Mouse (Mus musculus) midbrain, embryonic 14.5 days (tissue): Measurements from ENCODE around the gene Olfr959. TPM values are rescaled to one million over a fixed set of nuclear protein-coding genes. Genes with fewer than 3 reads are reported as not detected.

ENCODE experiments used
- ATAC-seq: fragments of 200-750 bp; cut with Nextera tagmentation; 2 replicates; pipeline ENCODE4 v1.8.0; 2017; ENCODE audit warnings: moderate number of reproducible peaks, moderate library complexity; ENCODE audit not compliant: low FRiP score, low TSS enrichment
- DNase-seq: peaks from one replicate; pipeline ENCODE4 v3.0.0-alpha.2; 2015
- H3K27ac ChIP-seq: fragments of 300-500 bp; sonication (generic); replicated peaks from 2 replicates; pipeline ENCODE4 v1.5.1; 2014; ENCODE audit warnings: mild to moderate bottlenecking, low read depth, low read length, moderate library complexity
- H3K27me3 ChIP-seq: fragments of 300-500 bp; sonication (generic); 2 replicates; pipeline ENCODE4 v1.6.1; 2014; ENCODE audit warnings: low read length, control low read depth, mixed read lengths; ENCODE audit not compliant: control insufficient read depth, insufficient read depth
- H3K36me3 ChIP-seq: fragments of 300-500 bp; sonication (generic); 2 replicates; pipeline ENCODE4 v1.6.1; 2014; ENCODE audit warnings: low read length, control low read depth; ENCODE audit not compliant: control insufficient read depth, insufficient read depth
- H3K4me1 ChIP-seq: fragments of 300-500 bp; sonication (generic); 2 replicates; pipeline ENCODE4 v1.6.1; 2014; ENCODE audit warnings: mild to moderate bottlenecking, antibody characterized with exemption, low read length, control low read depth; ENCODE audit not compliant: control insufficient read depth, insufficient read depth
- H3K4me2 ChIP-seq: fragments of 300-500 bp; sonication (generic); 2 replicates; pipeline ENCODE4 v1.6.1; 2014; ENCODE audit warnings: mild to moderate bottlenecking, low read length, moderate library complexity
- H3K4me3 ChIP-seq: fragments of 300-500 bp; sonication (generic); replicated peaks from 2 replicates; pipeline ENCODE4 v1.5.1; 2014; ENCODE audit warnings: low read depth, low read length
- H3K9ac ChIP-seq: fragments of 300-500 bp; sonication (generic); replicated peaks from 2 replicates; pipeline ENCODE4 v1.6.1; 2014; ENCODE audit warnings: mild to moderate bottlenecking, low read length, moderate library complexity
- H3K9me3 ChIP-seq: fragments of 300-500 bp; sonication (generic); 2 replicates; pipeline ENCODE4 v1.6.1; 2016; ENCODE audit warnings: low read length, control low read depth, mixed read lengths; ENCODE audit not compliant: control insufficient read depth
- WGBS: fragments of 180-500 bp; shearing (Covaris S2); extraction: QIAGEN DNeasy Blood & Tissue Kit; methylation state at CpG from one replicate; pipeline ENCODE4 v1.1.7; 2014; 5-methylcytosine and 5-hydroxymethylcytosine counted together
- polyA plus RNA-seq: library from polyadenylated mRNA; unstranded; fragments of >200 nt; fragmentation: Nextera tagmentation; extraction: Ambion mirVana; gene quantifications from 2 replicates; pipeline ENCODE4 v1.2.1, GENCODE M21; 2014

Olfr959 gene
- polyA plus RNA-seq, 1 experiment from 2014 or later: not detected

- 0% methylated on average over 19 of the region's 19 CpGs for WGBS
- Histone ChIP-seq H3K36me3 (no peaks in the 10 kb centered on the region), H3K4me2 (peak overlapping the region; percentile 57), H3K27me3 (no peaks in the 10 kb centered on the region), H3K9me3 (no peaks in the 10 kb centered on the region), H3K4me3 (peak overlapping the region; percentile 36), H3K9ac (peak overlapping the region; percentile 40), H3K4me1 (0 out of 2 replicates have a peak, but pooled peaks cover 3% of the 10 kb centered on the region), H3K27ac (peak overlapping the region; percentile 66)
- DNase-seq (peak; percentile 85), ATAC-seq (peak; percentile 92)
Observed at GRCm38 (mm10) chr9:39602536-39603332, 27.4 kb upstream of the Olfr959 start.

DNA sequence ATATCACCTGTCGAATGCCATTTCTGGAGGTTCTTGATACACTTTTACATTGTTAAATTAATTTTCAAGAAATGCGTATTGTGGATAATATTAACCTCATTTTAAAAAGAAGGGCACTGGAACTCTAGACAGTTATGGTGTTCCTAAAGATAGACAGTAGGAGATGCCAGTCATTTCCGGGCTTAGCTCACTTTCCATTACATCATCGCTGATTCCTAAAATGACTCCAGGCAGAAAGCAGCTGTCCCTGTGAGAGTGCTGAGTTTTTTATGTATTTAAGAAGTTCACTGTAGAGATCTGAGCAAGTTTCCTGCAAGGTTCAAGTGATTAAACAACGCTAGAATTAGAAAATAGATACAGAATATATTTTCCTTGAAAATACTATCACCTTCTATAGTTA lies 1.7 kb upstream of the Olfr959 start:
- 92% methylated on average over 5 of the region's 5 CpGs for WGBS
- Histone ChIP-seq H3K4me2 (no peak overlapping the region), H3K27me3 (no peaks in the 10 kb centered on the region), H3K27ac (no peak overlapping the region), H3K9me3 (no peaks in the 10 kb centered on the region), H3K4me3 (no peak overlapping the region), H3K9ac (no peak overlapping the region), H3K36me3 (no peaks in the 10 kb centered on the region), H3K4me1 (no peaks in the 10 kb centered on the region)
- ATAC-seq (no peak), DNase-seq (no peak)

DNA sequence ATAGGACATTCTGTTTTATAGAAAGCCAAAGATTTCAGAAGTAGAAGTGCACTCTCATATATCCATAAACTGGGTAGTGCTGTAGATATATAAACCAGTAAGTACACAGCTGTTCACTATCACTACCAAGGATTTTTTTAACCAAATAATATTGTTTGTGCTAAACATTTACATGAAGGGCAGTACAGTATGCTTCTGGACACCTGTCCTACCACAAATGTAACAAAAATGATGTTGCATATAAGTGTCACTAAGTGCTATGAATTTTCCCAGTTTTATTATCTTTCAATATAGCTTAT lies 17.1 kb downstream of the Olfr959 start:
- DNase-seq: peak; percentile 41
- Histone ChIP-seq H3K4me2 (peak overlapping the region; percentile 35), H3K27ac (peak overlapping the region; percentile 90)

GRCm38 (mm10) chr9:39557529-39558348 lies 17.6 kb downstream of the Olfr959 start:
- peak; percentile 86 for ATAC-seq
- Histone ChIP-seq H3K9ac (no peak overlapping the region; the same call in 1 of the 2 replicates), H3K36me3 (no peaks in the 10 kb centered on the region), H3K4me2 (peak overlapping the region; percentile 35), H3K27me3 (no peaks in the 10 kb centered on the region), H3K4me3 (no peak overlapping the region), H3K27ac (peak overlapping the region; percentile 90), H3K4me1 (peaks cover 10% of the 10 kb centered on the region; the same call in 1 of the 2 replicates), H3K9me3 (no peaks in the 10 kb centered on the region)
- 18% methylated on average over 3 of the region's 3 CpGs for WGBS
- DNase-seq: peak; percentile 86

More for the DNA sequence above, 17.1 kb downstream of the Olfr959 start:
- peaks cover 10% of the 10 kb centered on the region; the same call in 1 of the 2 replicates for H3K4me1 ChIP-seq
- ATAC-seq: 0 out of 2 replicates have a peak, but pooled peaks have one; percentile 26
- H3K4me3 ChIP-seq: no peak overlapping the region
- no peaks in the 10 kb centered on the region for H3K9me3 ChIP-seq
- H3K9ac ChIP-seq: no peak overlapping the region; the same call in 1 of the 2 replicates
- no peaks in the 10 kb centered on the region for H3K27me3 ChIP-seq
- no peaks in the 10 kb centered on the region for H3K36me3 ChIP-seq

DNA sequence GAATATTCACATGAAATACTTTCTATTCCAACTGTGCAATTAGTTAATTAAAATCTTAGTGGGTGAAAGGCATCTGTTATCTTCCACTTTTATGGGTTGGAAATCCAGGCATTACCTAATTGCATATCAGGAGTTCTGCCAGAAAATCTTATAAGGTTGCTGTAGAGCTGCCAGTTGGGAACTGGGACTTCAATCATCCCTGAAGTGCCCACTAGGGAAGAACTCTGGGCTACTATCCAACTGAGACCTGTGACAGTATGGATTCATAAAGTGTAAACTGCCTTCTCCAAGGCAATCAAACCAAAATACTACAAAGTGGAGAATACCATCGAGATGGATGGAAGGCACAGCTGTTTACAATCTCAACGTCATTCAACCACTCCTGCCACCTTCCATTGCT lies 21.4 kb downstream of the Olfr959 start, which contains the start of gene Olfr958:
TSS of gene Olfr958 (minus strand) at position 109 of the 400 bp plus-strand sequence.
- H3K4me1 ChIP-seq: peaks cover 10% of the 10 kb centered on the region; the same call in 1 of the 2 replicates
- 81% methylated on average over 2 of the region's 2 CpGs for WGBS
- no peak within 1 kb of the TSS for H3K27ac ChIP-seq
- peak; percentile 50 for DNase-seq
- no peak for ATAC-seq
- H3K36me3 ChIP-seq: no peaks in the 10 kb centered on the region
- no peak within 1 kb of the TSS for H3K9ac ChIP-seq
- no peak within 1 kb of the TSS for H3K4me3 ChIP-seq
- H3K4me2 ChIP-seq: no peak within 1 kb of the TSS
- H3K9me3 ChIP-seq: no peaks in the 10 kb centered on the region
- no peaks in the 10 kb centered on the region for H3K27me3 ChIP-seq

GRCm38 (mm10) chr9:39550806-39551205 lies 24.6 kb downstream of the Olfr959 start:
- WGBS: 78% methylated on average over 5 of the region's 5 CpGs
- Histone ChIP-seq H3K27me3 (no peaks in the 10 kb centered on the region), H3K4me1 (no peaks in the 10 kb centered on the region), H3K36me3 (no peaks in the 10 kb centered on the region), H3K4me2 (no peak overlapping the region), H3K4me3 (no peak overlapping the region), H3K9me3 (no peaks in the 10 kb centered on the region), H3K27ac (no peak overlapping the region), H3K9ac (no peak overlapping the region)
- DNase-seq (no peak), ATAC-seq (no peak)

DNA sequence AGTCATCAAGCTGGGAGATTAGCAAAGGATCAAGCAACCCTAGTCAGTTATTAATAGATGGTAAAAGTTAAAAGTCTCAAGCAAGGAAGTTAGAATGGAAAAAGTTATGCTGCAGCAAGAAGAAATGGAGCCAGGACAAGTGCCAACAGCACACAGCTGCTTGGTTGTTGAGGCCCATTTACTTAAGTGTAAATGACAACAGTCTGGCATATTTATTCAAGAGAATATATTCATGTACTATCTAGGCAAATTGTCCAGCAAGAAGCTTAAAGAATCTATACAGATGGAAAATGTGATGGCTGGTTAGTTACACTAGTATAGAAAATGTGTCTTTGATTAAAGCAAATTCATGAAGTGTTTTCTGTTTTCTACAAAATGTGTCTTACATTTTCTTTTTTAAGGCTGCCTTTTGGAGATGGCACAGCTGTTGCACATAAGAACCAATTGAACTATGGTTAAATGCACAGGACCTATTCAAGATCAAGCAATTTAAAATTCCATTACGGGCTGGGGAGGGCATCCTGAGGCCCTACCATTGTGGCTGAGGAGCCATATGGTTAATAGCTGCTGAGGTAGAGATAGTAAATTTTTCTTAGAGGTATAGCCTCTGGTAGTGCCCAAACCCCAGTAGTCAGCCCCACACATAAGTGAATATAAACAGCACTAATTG lies 51.6 kb downstream of the Olfr959 start:
- Histone ChIP-seq H3K36me3 (no peaks in the 10 kb centered on the region), H3K27ac (no peak overlapping the region), H3K4me3 (no peak overlapping the region), H3K4me1 (no peaks in the 10 kb centered on the region), H3K27me3 (no peaks in the 10 kb centered on the region), H3K4me2 (no peak overlapping the region), H3K9ac (no peak overlapping the region), H3K9me3 (no peaks in the 10 kb centered on the region)
- ATAC-seq (no peak), DNase-seq (no peak)
- WGBS: 76% methylated on average over 1 of the region's 1 CpGs
